Mouse (Mus musculus) embryo, embryonic 10 days (tissue): ENCODE measurements around the gene Tmem183a.

Experiments
- DNase-seq: peaks from one replicate; pipeline ENCODE4 v3.0.0-alpha.2; 2015; ENCODE audit warnings: low spot score

Tmem183a gene

GRCm38 (mm10) chr1:134361857-134362212, at the start of gene Tmem183a:
Gene Tmem183a (minus strand): TSS chr1:134361979.
- peak; percentile 97 for DNase-seq

- peak; percentile 20 for DNase-seq
Measured at GRCm38 (mm10) chr1:134408080-134408479, 46.3 kb upstream of the Tmem183a start.

- no peak for DNase-seq
Measured at GRCm38 (mm10) chr1:134406414-134406771, 44.6 kb upstream of the Tmem183a start.

- DNase-seq, result peak; percentile 92
Measured at GRCm38 (mm10) chr1:134405509-134406413, 44.0 kb upstream of the Tmem183a start, which contains the start of gene Cyb5r1. Gene Cyb5r1 (plus strand): TSS chr1:134405559.

GRCm38 (mm10) chr1:134399735-134400134, 38.0 kb upstream of the Tmem183a start:
- DNase-seq, result no peak

- DNase-seq, result no peak
Measured at GRCm38 (mm10) chr1:134398210-134398609, 36.4 kb upstream of the Tmem183a start.

GRCm38 (mm10) chr1:134393827-134394226, 32.0 kb upstream of the Tmem183a start:
- no peak for DNase-seq

- no peak for DNase-seq
Measured at GRCm38 (mm10) chr1:134385666-134386065, 23.9 kb upstream of the Tmem183a start, which contains the start of gene 4933406M09Rik. Gene 4933406M09Rik (plus strand): TSS chr1:134385940.

- no peak for DNase-seq
Measured at GRCm38 (mm10) chr1:134385176-134385575, 23.4 kb upstream of the Tmem183a start.

GRCm38 (mm10) chr1:134384581-134384980, 22.8 kb upstream of the Tmem183a start:
- DNase-seq, result no peak

GRCm38 (mm10) chr1:134381795-134382625, 20.2 kb upstream of the Tmem183a start:
- peak; percentile 50 for DNase-seq

- DNase-seq, result no peak
Measured at GRCm38 (mm10) chr1:134381051-134381450, 19.3 kb upstream of the Tmem183a start.

GRCm38 (mm10) chr1:134374124-134374523, 12.3 kb upstream of the Tmem183a start:
- DNase-seq, result no peak

- DNase-seq, result peak; percentile 66
Measured at GRCm38 (mm10) chr1:134368777-134369337, 7.1 kb upstream of the Tmem183a start.

GRCm38 (mm10) chr1:134365491-134365890, 3.7 kb upstream of the Tmem183a start:
- no peak for DNase-seq

GRCm38 (mm10) chr1:134363194-134363593, 1.4 kb upstream of the Tmem183a start:
- no peak for DNase-seq

- DNase-seq, result peak; percentile 14
Measured at GRCm38 (mm10) chr1:134361195-134361856, 453 bp downstream of the Tmem183a start.

GRCm38 (mm10) chr1:134360656-134361055, 1.1 kb downstream of the Tmem183a start:
- no peak for DNase-seq

GRCm38 (mm10) chr1:134357461-134357860, 4.3 kb downstream of the Tmem183a start:
- no peak for DNase-seq

GRCm38 (mm10) chr1:134353326-134353725, 8.5 kb downstream of the Tmem183a start:
- DNase-seq, result no peak

GRCm38 (mm10) chr1:134347791-134348190, 14.0 kb downstream of the Tmem183a start:
- DNase-seq, result no peak

- DNase-seq, result no peak
Measured at GRCm38 (mm10) chr1:134345075-134345474, 16.7 kb downstream of the Tmem183a start.
